Mouse (Mus musculus) limb, embryonic 15.5 days (tissue): ENCODE results near the gene Vamp1. TPM values are rescaled to one million over a fixed set of nuclear protein-coding genes. Genes with fewer than 3 reads are reported as not detected.

ENCODE experiments used
- ATAC-seq: fragments of 200-750 bp; cut with Nextera tagmentation; 2 replicates; pipeline ENCODE4 v1.8.0; 2017; ENCODE audit warnings: low read depth, moderate TSS enrichment; ENCODE audit not compliant: insufficient number of reproducible peaks, low FRiP score, low TSS enrichment
- H3K27ac ChIP-seq: fragments of 300-500 bp; sonication (generic); 2 replicates; pipeline ENCODE4 v1.5.1; 2015; ENCODE audit warnings: moderate library complexity, mild to moderate bottlenecking, inconsistent platforms
- H3K27me3 ChIP-seq: fragments of 300-500 bp; sonication (generic); 2 replicates; pipeline ENCODE4 v1.6.1; 2015; ENCODE audit warnings: inconsistent platforms
- H3K36me3 ChIP-seq: fragments of 300-500 bp; sonication (generic); 2 replicates; pipeline ENCODE4 v1.6.1; 2015; ENCODE audit warnings: inconsistent platforms
- H3K4me1 ChIP-seq: fragments of 300-500 bp; sonication (generic); 2 replicates; pipeline ENCODE4 v1.6.1; 2015; ENCODE audit warnings: inconsistent platforms
- H3K4me2 ChIP-seq: fragments of 300-500 bp; sonication (generic); 2 replicates; pipeline ENCODE4 v1.6.1; 2015; ENCODE audit warnings: mild to moderate bottlenecking, inconsistent platforms
- H3K4me3 ChIP-seq: fragments of 300-500 bp; sonication (generic); 2 replicates; pipeline ENCODE4 v1.5.1; 2015; ENCODE audit warnings: mild to moderate bottlenecking, inconsistent platforms
- H3K9ac ChIP-seq: fragments of 300-500 bp; sonication (generic); 2 replicates; pipeline ENCODE4 v1.6.1; 2015; ENCODE audit warnings: inconsistent platforms
- H3K9me3 ChIP-seq: fragments of 300-500 bp; sonication (generic); 2 replicates; pipeline ENCODE4 v1.6.1; 2016; ENCODE audit warnings: inconsistent platforms
- WGBS: fragments of 180-500 bp; shearing (Covaris S2); methylation state at CpG from one replicate; pipeline ENCODE4 v1.1.7; 2015; 5-methylcytosine and 5-hydroxymethylcytosine counted together
- polyA plus RNA-seq: library from polyadenylated mRNA; unstranded; fragments of >200 nt; fragmentation: Nextera tagmentation; extraction: Ambion mirVana; gene quantifications from 2 replicates; pipeline ENCODE4 v1.2.1, GENCODE M21; 2015

Gene Vamp1
- polyA plus RNA-seq, 1 experiment from 2014 or later, result 4.8 TPM

GRCm38 (mm10) chr6:125233816-125234519 is 18.6 kb downstream of the Vamp1 start:
- H3K4me3 ChIP-seq, result no peak overlapping the region
- no peak for ATAC-seq
- 0 out of 2 replicates have a peak overlapping the region, but pooled peaks have one; percentile 22 for H3K27ac ChIP-seq
- no peaks in the 10 kb centered on the region for H3K27me3 ChIP-seq
- no peaks in the 10 kb centered on the region for H3K36me3 ChIP-seq
- H3K9me3 ChIP-seq, result no peaks in the 10 kb centered on the region
- no peak overlapping the region for H3K4me2 ChIP-seq
- WGBS, result 48% methylated on average over 7 of the region's 7 CpGs
- peaks cover 18% of the 10 kb centered on the region for H3K4me1 ChIP-seq
- no peak overlapping the region for H3K9ac ChIP-seq

GRCm38 (mm10) chr6:125234520-125234828 is 19.1 kb downstream of the Vamp1 start:
- Histone ChIP-seq H3K4me1 (peaks cover 18% of the 10 kb centered on the region), H3K4me2 (no peak overlapping the region), H3K36me3 (no peaks in the 10 kb centered on the region), H3K9me3 (no peaks in the 10 kb centered on the region), H3K9ac (no peak overlapping the region), H3K4me3 (no peak overlapping the region), H3K27me3 (no peaks in the 10 kb centered on the region), H3K27ac (0 out of 2 replicates have a peak overlapping the region, but pooled peaks have one; percentile 22)
- ATAC-seq, result no peak
- WGBS, result 51% methylated on average over 5 of the region's 5 CpGs

- Histone ChIP-seq H3K9me3 (no peaks in the 10 kb centered on the region), H3K4me3 (no peak overlapping the region), H3K9ac (no peak overlapping the region), H3K4me1 (peaks cover 11% of the 10 kb centered on the region), H3K36me3 (no peaks in the 10 kb centered on the region), H3K4me2 (no peak overlapping the region), H3K27me3 (no peaks in the 10 kb centered on the region), H3K27ac (no peak overlapping the region)
- ATAC-seq, result no peak
- WGBS, result 84% methylated on average over 6 of the region's 6 CpGs
Observed at GRCm38 (mm10) chr6:125236341-125236740, 21.0 kb downstream of the Vamp1 start.

GRCm38 (mm10) chr6:125236782-125237181 is 21.4 kb downstream of the Vamp1 start, which contains the start of gene Cd27:
Gene Cd27, minus strand, starts transcription at chr6:125237010.
- no peak within 1 kb of the TSS for H3K9ac ChIP-seq

GRCm38 (mm10) chr6:125237421-125237820 is 22.1 kb downstream of the Vamp1 start:
- Histone ChIP-seq H3K4me3 (no peak overlapping the region), H3K9me3 (no peaks in the 10 kb centered on the region), H3K27ac (no peak overlapping the region), H3K36me3 (no peaks in the 10 kb centered on the region), H3K9ac (no peak overlapping the region), H3K4me1 (no peaks in the 10 kb centered on the region), H3K27me3 (no peaks in the 10 kb centered on the region), H3K4me2 (no peak overlapping the region)
- WGBS, result 81% methylated on average over 4 of the region's 4 CpGs
- no peak for ATAC-seq

More at GRCm38 (mm10) chr6:125236782-125237181, 21.4 kb downstream of the Vamp1 start, which contains the start of gene Cd27:
- Histone ChIP-seq H3K4me3 (no peak within 1 kb of the TSS), H3K27ac (no peak within 1 kb of the TSS), H3K27me3 (no peaks in the 10 kb centered on the region), H3K4me1 (peaks cover 6% of the 10 kb centered on the region), H3K4me2 (no peak within 1 kb of the TSS), H3K36me3 (no peaks in the 10 kb centered on the region), H3K9me3 (no peaks in the 10 kb centered on the region)
- 44% methylated on average over 6 of the region's 6 CpGs for WGBS
- ATAC-seq, result no peak

GRCm38 (mm10) chr6:125238396-125238795 is 23.0 kb downstream of the Vamp1 start:
- Histone ChIP-seq H3K27me3 (no peaks in the 10 kb centered on the region), H3K36me3 (no peaks in the 10 kb centered on the region), H3K4me3 (no peak overlapping the region), H3K9me3 (no peaks in the 10 kb centered on the region), H3K27ac (no peak overlapping the region), H3K4me2 (no peak overlapping the region), H3K4me1 (no peaks in the 10 kb centered on the region), H3K9ac (no peak overlapping the region)
- 48% methylated on average over 6 of the region's 6 CpGs for WGBS
- ATAC-seq, result no peak

GRCm38 (mm10) chr6:125239547-125239946 is 24.2 kb downstream of the Vamp1 start:
- no peak overlapping the region for H3K4me2 ChIP-seq
- WGBS, result 90% methylated on average over 5 of the region's 5 CpGs
- no peaks in the 10 kb centered on the region for H3K36me3 ChIP-seq

GRCm38 (mm10) chr6:125240617-125241016 is 25.3 kb downstream of the Vamp1 start:
- WGBS, result 79% methylated on average over 5 of the region's 5 CpGs
- no peaks in the 10 kb centered on the region for H3K27me3 ChIP-seq
- no peaks in the 10 kb centered on the region for H3K4me1 ChIP-seq
- no peaks in the 10 kb centered on the region for H3K9me3 ChIP-seq
- no peak overlapping the region for H3K4me2 ChIP-seq
- no peak overlapping the region for H3K27ac ChIP-seq
- H3K36me3 ChIP-seq, result no peaks in the 10 kb centered on the region
- no peak overlapping the region for H3K9ac ChIP-seq
- ATAC-seq, result no peak
- H3K4me3 ChIP-seq, result no peak overlapping the region

More at GRCm38 (mm10) chr6:125239547-125239946, 24.2 kb downstream of the Vamp1 start:
- Histone ChIP-seq H3K27ac (no peak overlapping the region), H3K9me3 (no peaks in the 10 kb centered on the region), H3K4me3 (no peak overlapping the region), H3K9ac (no peak overlapping the region), H3K27me3 (no peaks in the 10 kb centered on the region), H3K4me1 (no peaks in the 10 kb centered on the region)
- ATAC-seq, result no peak

- Histone ChIP-seq H3K27me3 (no peaks in the 10 kb centered on the region), H3K9me3 (no peaks in the 10 kb centered on the region), H3K27ac (no peak overlapping the region), H3K4me3 (no peak overlapping the region), H3K36me3 (no peaks in the 10 kb centered on the region), H3K9ac (no peak overlapping the region), H3K4me1 (no peaks in the 10 kb centered on the region), H3K4me2 (no peak overlapping the region)
- WGBS, result 77% methylated on average over 8 of the region's 8 CpGs
- ATAC-seq, result no peak
Observed at GRCm38 (mm10) chr6:125241566-125241965, 26.2 kb downstream of the Vamp1 start.

- H3K9me3 ChIP-seq, result no peaks in the 10 kb centered on the region
- no peaks in the 10 kb centered on the region for H3K27me3 ChIP-seq
- no peaks in the 10 kb centered on the region for H3K4me1 ChIP-seq
- H3K36me3 ChIP-seq, result no peaks in the 10 kb centered on the region
- WGBS, result 29% methylated on average over 1 of the region's 1 CpGs
- no peak overlapping the region for H3K27ac ChIP-seq
- no peak for ATAC-seq
- H3K4me3 ChIP-seq, result no peak overlapping the region
- H3K4me2 ChIP-seq, result no peak overlapping the region
- H3K9ac ChIP-seq, result no peak overlapping the region
Observed at GRCm38 (mm10) chr6:125244551-125244950, 29.2 kb downstream of the Vamp1 start.

GRCm38 (mm10) chr6:125252285-125252684 is 36.9 kb downstream of the Vamp1 start:
- Histone ChIP-seq H3K36me3 (no peaks in the 10 kb centered on the region), H3K4me2 (no peak overlapping the region), H3K27ac (no peak overlapping the region), H3K9ac (no peak overlapping the region), H3K27me3 (no peaks in the 10 kb centered on the region), H3K9me3 (no peaks in the 10 kb centered on the region), H3K4me1 (peaks cover 4% of the 10 kb centered on the region; the same call in 1 of the 2 replicates), H3K4me3 (no peak overlapping the region)
- ATAC-seq, result no peak
- WGBS, result 73% methylated on average over 3 of the region's 3 CpGs

GRCm38 (mm10) chr6:125252711-125253110 is 37.4 kb downstream of the Vamp1 start:
- ATAC-seq, result no peak
- Histone ChIP-seq H3K4me3 (no peak overlapping the region), H3K9ac (no peak overlapping the region), H3K9me3 (no peaks in the 10 kb centered on the region), H3K27me3 (no peaks in the 10 kb centered on the region), H3K27ac (no peak overlapping the region), H3K36me3 (no peaks in the 10 kb centered on the region), H3K4me1 (peaks cover 6% of the 10 kb centered on the region; the same call in 1 of the 2 replicates), H3K4me2 (no peak overlapping the region)
- WGBS, result 88% methylated on average over 8 of the region's 8 CpGs
